Mouse (Mus musculus) left cerebral cortex, postnatal 36 days (tissue): ENCODE results near the gene Ift57. TPM values are rescaled to one million over a fixed set of nuclear protein-coding genes. Genes with fewer than 3 reads are reported as not detected.
A peak's percentile ranks its signal among the peaks of the same experiment; 100 is the strongest.

ENCODE experiments used
- DNase-seq, 2 experiments: peaks; one replicate each; pipeline ENCODE4 v3.0.0; 2021 to 2022; ENCODE audit warnings: low spot score in 2 of 2, mixed read lengths in 1 of 2
- intact Hi-C: fragments of 180-260 bp; cut with DNase I; formaldehyde crosslinking; loops from one replicate; pipeline ENCODE4 v1.15.1; 2025
- total RNA-seq, 2 experiments: library from RNA; stranded (reverse); gene quantifications; 2 replicates each; pipeline ENCODE4 v1.2.3; 2021

Ift57 gene
- total RNA-seq, 2 experiments from 2014 or later = 54.7 to 55.6 TPM

- no peak for DNase-seq
- intact Hi-C loops = no loop called here
These were observed 82.6 kb downstream of the Ift57 start for GRCm38 (mm10) chr16:49781556-49782156.

GRCm38 (mm10) chr16:49783369-49783768 lies 84.3 kb downstream of the Ift57 start:
- intact Hi-C loops = no loop called here
- no peak for DNase-seq

- intact Hi-C loops = no loop called here
- no peak for DNase-seq
These were observed 87.1 kb downstream of the Ift57 start for GRCm38 (mm10) chr16:49786116-49786515.

GRCm38 (mm10) chr16:49787714-49788113 lies 88.7 kb downstream of the Ift57 start:
- intact Hi-C loops = no loop called here
- DNase-seq = no peak

DNA sequence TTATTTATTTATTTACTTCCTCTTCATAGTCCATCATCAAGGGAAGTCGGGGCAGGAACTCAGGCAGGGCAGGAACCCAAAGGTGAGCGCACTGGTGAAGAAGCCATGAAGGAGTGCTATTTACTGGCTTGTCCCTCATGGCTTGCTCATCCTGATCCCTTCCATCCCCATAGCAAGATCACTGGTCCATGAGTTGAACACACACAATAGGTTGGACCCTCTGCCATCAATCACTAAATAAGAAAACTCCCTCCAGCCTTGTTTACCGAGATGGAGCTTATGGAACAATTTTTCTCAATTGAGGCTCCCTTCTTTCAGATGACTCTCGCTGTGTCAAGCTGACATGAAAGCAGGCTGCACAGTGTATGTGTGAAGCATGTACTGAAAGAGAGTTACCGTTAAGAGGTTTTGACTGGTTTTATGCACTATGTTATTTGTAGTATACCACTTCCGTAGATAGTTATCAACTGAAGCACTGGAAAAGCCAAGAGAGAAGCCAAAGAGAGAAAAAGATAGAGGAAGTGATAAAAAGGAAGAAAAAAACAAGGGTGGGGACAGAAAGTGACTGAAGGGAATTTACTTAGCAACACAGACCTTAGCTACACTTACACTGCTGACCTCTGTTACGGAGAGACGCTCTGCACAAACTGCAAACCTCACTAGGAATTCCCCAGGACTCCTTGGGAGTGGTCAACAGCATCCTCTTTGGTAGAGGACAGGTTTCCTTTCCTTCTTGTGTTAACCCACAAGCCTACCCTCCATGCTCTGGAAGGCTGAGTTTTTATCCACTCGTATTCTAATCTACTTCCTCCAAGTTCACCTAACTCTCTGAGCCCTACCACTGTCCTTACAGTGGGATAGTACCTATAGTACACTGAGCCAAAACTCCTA lies 91.8 kb downstream of the Ift57 start:
- intact Hi-C loops = no loop called here
- DNase-seq = no peak

- no peak for DNase-seq
These were observed 93.4 kb downstream of the Ift57 start for GRCm38 (mm10) chr16:49792446-49792878.

DNA sequence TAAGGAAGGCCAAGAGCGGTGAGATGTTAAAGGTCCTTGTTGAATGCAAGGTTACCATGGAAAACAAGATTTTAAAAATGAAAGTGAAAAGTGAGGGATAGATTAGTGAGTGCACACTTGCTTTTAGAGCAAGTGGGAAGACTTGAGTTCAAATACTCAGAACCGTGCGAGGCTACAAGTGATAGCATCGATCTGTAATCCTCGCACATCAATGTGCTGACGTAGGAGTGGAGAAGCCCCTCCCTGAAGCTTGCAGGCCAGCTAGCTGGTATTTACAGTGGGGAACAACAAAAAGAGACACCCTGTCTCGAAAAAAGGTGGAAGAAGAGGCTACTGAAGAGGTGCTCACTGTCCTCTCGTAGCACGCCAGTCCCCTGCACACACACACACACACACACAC lies 94.6 kb downstream of the Ift57 start:
- intact Hi-C loops = no loop called here
- no peak for DNase-seq

More at GRCm38 (mm10) chr16:49792446-49792878, 93.4 kb downstream of the Ift57 start:
- intact Hi-C loops = no loop called here

- intact Hi-C loops = no loop called here
- DNase-seq = no peak
These were observed 97.2 kb downstream of the Ift57 start for GRCm38 (mm10) chr16:49796271-49796670.

DNA sequence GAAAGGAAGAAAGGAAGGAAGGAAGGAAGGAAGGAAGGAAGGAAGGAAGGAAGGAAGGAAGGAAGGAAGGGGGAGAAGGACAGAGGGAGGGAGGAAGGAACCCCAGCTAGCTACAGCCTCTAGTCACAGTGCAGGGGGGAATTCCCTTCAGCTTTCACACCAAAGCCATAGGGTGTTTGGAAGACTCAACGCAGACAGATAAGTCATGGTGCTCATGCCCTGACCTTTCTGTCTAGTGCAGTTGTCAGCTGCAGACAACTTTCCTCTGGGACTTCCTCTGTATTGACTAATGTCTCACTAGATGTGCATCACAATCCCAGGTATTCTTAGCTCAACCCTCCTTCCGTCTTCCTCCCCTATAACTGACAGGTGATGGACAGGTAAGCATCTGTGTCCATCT lies 97.9 kb downstream of the Ift57 start:
- no peak for DNase-seq
- intact Hi-C loops = no loop called here

DNA sequence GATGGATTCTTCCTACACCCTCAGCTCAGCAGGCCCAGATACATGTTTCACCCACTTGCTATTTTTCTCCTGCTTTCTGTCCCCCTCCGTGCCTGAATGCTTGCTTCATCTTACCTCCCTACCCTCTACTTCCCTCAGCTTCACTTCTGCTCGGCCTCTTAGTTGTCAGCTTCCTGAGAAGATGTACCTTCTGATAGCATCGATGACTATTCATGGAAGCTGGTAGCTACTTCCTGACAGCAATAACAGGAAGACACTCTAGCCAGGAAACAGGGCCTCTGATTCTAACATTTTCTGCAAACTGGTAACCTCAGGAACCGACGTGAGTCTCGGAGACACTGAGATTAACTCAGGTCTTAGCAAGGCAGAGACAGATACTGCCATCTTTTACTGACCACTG lies 99.8 kb downstream of the Ift57 start:
- no peak for DNase-seq
- intact Hi-C loops = no loop called here

- no peak for DNase-seq
- intact Hi-C loops = no loop called here
These were observed 100.8 kb downstream of the Ift57 start, which contains the start of gene Cd47 for GRCm38 (mm10) chr16:49799597-49800561. Gene Cd47 (plus strand): TSS chr16:49800533.

- intact Hi-C loops = no loop called here
- DNase-seq = no peak
These were observed 102.0 kb downstream of the Ift57 start for GRCm38 (mm10) chr16:49800996-49801395.

DNA sequence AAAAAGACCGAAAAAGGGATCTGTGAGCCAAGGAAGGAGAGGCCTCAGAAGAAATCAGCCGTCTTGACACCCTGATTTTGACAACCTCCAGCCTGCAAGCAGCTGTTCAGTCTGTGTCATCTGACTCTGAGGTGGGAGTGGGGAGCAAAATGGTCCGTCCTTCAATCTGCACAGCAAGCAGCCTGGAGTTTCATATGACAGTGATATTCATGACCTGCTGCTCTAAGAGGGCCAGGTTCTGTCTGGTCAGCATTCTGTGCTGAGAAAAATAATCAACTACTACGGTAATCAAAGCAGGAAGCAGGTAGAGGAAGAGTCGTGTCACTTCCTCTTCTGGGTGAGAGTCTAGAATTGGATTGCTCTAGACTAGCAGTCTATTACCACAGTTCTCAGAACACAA lies 102.4 kb downstream of the Ift57 start:
- intact Hi-C loops = no loop called here

GRCm38 (mm10) chr16:49802993-49803392 lies 104.0 kb downstream of the Ift57 start:
- intact Hi-C loops = no loop called here
- no peak for DNase-seq

More for the DNA sequence above, 102.4 kb downstream of the Ift57 start:
- DNase-seq = no peak

- no peak for DNase-seq
- intact Hi-C loops = no loop called here
These were observed 105.0 kb downstream of the Ift57 start for GRCm38 (mm10) chr16:49803932-49804461.

DNA sequence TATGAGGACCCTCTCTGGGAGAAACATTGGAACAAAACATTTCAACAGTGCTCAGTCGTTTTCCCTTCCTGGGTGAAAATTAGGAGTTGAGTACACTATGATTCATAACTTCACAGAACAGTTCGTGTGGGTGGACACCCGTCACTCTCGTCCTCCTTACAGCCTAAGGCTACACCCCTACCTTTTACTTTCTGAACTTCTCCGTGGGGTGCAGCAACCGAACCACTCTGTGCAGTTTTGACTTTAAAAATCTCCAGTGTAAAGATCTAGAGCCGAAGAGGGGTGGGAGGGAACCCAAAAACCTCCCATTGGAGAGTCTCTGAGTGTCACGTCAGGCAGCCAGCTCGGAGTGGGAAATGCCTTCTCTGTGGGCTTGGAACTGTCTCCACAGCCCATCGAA lies 107.9 kb downstream of the Ift57 start:
- DNase-seq = no peak
- intact Hi-C loops = no loop called here

- no peak for DNase-seq
- intact Hi-C loops = no loop called here
These were observed 108.4 kb downstream of the Ift57 start for GRCm38 (mm10) chr16:49807419-49807841.

- intact Hi-C loops = no loop called here
These were observed 108.9 kb downstream of the Ift57 start for GRCm38 (mm10) chr16:49807862-49808430.

GRCm38 (mm10) chr16:49811897-49812296 lies 112.9 kb downstream of the Ift57 start:
- intact Hi-C loops = no loop called here
- DNase-seq = no peak

More at GRCm38 (mm10) chr16:49807862-49808430, 108.9 kb downstream of the Ift57 start:
- peak; percentile 21 to 26 for DNase-seq
